Mouse (Mus musculus): Measurements from ENCODE around the gene Trim58.
A peak's percentile ranks its signal among the peaks of the same experiment; 100 is the strongest.

GRCm38 (mm10) chr11:58643350-58643749 is 3.1 kb downstream of the Trim58 start:
- TF ChIP-seq CTCF (IDR thresholded peaks at IDR 0.05; ENCODE audit: low read depth, low read length): peak; percentile 79
- TF ChIP-seq POLR2A (IDR thresholded peaks at IDR 0.05; ENCODE audit: borderline replicate concordance, low read depth, low read length): no peak

Data from bone marrow macrophage, adult 2 months (primary cell).